Mouse (Mus musculus): ENCODE results near the gene Limch1. TPM values are rescaled to one million over a fixed set of nuclear protein-coding genes. Genes with fewer than 3 reads are reported as not detected.

Limch1 gene
- total RNA-seq, 2 experiments from 2014 or later: 94.9 to 110 TPM

DNA sequence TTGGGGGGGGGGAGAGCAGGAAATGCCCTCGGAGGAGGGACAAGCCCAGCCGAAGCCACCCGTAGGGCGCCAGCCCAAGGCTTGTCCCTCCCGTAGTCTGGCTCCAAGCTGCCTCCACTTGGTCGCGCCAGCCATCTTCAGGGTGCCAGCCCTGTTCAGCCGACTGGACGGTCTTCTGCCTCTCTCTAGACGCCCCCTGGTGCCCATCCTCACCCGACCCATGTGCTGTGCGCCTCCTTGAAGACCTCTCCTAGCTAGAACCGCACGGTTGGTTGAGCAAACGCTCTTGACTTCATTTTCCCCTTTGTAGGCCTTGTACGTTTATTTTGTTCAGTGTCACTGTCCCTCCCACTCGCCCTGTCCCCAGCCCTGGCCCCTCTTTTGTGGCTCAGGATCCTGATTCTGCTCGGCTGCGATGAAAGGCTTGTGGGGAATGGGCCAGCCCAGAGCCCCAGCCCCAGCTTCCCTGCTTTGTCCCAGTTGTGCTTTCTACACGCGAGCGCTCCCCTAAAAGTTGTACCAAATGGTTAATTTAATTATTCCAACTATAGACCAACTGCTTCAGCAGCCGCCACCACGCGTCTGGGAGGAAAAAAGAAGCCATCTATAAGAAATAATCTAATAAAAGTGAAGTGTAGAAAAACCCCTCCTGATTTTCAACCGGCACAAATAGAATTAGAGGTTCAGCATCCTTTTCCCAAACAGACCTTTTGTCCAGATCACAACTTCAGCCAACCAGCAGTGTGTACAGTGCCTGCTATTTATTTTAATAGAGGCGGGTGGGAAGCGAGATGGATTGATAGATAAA is 356.4 kb downstream of the Limch1 start:
- no peak for DNase-seq

DNA sequence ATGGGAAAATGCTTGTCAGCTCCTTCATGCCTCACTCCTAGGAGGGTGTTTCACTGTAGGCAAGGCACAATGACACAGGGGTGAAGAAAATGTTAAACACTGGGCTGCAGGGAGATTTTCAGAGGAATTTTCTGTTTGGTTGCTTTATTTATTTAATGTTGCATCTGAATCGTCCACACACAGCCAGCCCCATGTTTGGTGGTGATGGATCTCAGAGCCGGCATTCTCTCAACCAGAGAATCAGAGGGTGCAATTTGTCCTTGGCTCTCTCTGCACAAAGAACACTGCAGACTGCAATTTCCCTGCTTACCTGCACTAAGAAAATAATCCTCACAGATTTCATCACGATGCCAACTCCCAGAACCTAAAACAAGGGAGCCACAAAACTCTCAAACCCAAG is 357.4 kb downstream of the Limch1 start:
- DNase-seq: no peak

DNA sequence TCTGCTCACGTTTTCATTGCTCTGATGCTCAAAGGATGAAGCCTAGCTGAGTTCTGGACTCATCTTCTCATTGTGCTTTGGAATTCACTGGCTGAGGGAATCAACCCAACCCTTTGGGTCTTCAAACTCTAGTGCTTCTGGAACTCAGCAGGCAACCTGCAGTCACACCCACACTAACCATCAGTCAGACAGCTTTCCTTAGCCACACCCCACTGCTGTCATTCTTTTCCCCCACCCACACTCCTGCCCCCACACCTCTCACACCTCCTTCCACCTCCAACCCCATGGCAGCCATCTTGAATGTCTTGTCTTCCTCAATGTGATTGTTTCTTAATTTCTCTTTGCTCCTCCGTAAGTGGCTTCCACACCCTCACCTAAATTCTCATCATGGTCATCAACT is 360.6 kb downstream of the Limch1 start:
- no peak for DNase-seq

Small RNA genes lying within 50 kb of the gene (microRNA-seq; reads per million reads assigned to microRNA genes)
- gene Gm23841 (ENCODE audit: borderline replicate concordance in 2 of 2): 0 reads per million in 2 experiments

Other genes starting within 250 kb of the Limch1 start
- gene Apbb2, start 127.0 kb upstream of the Limch1 start, total RNA-seq (2021): 10 to 100 TPM; 32.8 to 39.8 TPM
- 1 to 10 TPM; 4.2 to 6.2 TPM for gene Uchl1, start 69.7 kb upstream of the Limch1 start, total RNA-seq (2021)